Mouse (Mus musculus): ENCODE results near the gene Olfm2. TPM values are rescaled to one million over a fixed set of nuclear protein-coding genes. Genes with fewer than 3 reads are reported as not detected.

The Olfm2 gene
- polyA plus RNA-seq (2014; fragmentation: Nextera tagmentation; extraction: Ambion mirVana): 2.6 and 3.8 TPM in 2 replicates

- H3K27ac ChIP-seq (replicated peaks; ENCODE audit: low read depth, low read length): no peak within 1 kb of the TSS
- H3K9me3 ChIP-seq (ENCODE audit: control insufficient read depth, low read length): no peaks in the 10 kb centered on the region
- WGBS: under 1% methylated on average over 39 of the region's 50 CpGs
- peak within 1 kb of the TSS; percentile 37 for H3K4me3 ChIP-seq (ENCODE audit: low read depth, low read length)
- peaks cover 3% of the 10 kb centered on the region; the same call in 1 of the 2 replicates for H3K4me1 ChIP-seq (ENCODE audit: control insufficient read depth, insufficient read depth, low read length)
- DNase-seq (ENCODE audit: low spot score) (peak; percentile 65), ATAC-seq (ENCODE audit: insufficient number of reproducible peaks, low FRiP score, low TSS enrichment, low read depth) (peak; percentile 52)
- peak within 1 kb of the TSS; percentile 84 for H3K4me2 ChIP-seq (ENCODE audit: low read depth, severe bottlenecking)
- no peaks in the 10 kb centered on the region for H3K36me3 ChIP-seq (ENCODE audit: control insufficient read depth, insufficient read depth, low read length)
- H3K27me3 ChIP-seq (ENCODE audit: control insufficient read depth, insufficient read depth, low read length): peaks cover 31% of the 10 kb centered on the region
- peak within 1 kb of the TSS; percentile 38; the same call in 1 of the 2 replicates for H3K9ac ChIP-seq (ENCODE audit: low read length)
Observed at GRCm38 (mm10) chr9:20746017-20746660, at the start of gene Olfm2. TSS of gene Olfm2 (minus strand) at chr9:20746349.

GRCm38 (mm10) chr9:20794108-20794806 is 48.1 kb upstream of the Olfm2 start:
- Histone ChIP-seq H3K4me3 (ENCODE audit: low read depth, low read length) (no peak overlapping the region), H3K4me2 (ENCODE audit: low read depth, severe bottlenecking) (no peak overlapping the region), H3K4me1 (ENCODE audit: control insufficient read depth, insufficient read depth, low read length) (no peaks in the 10 kb centered on the region), H3K27ac (replicated peaks; ENCODE audit: low read depth, low read length) (no peak overlapping the region), H3K9ac (ENCODE audit: low read length) (no peak overlapping the region), H3K36me3 (ENCODE audit: control insufficient read depth, insufficient read depth, low read length) (no peaks in the 10 kb centered on the region), H3K27me3 (ENCODE audit: control insufficient read depth, insufficient read depth, low read length) (no peaks in the 10 kb centered on the region), H3K9me3 (ENCODE audit: control insufficient read depth, low read length) (no peaks in the 10 kb centered on the region)
- WGBS: 56% methylated on average over 7 of the region's 7 CpGs
- no peak for ATAC-seq (ENCODE audit: insufficient number of reproducible peaks, low FRiP score, low TSS enrichment, low read depth)
- no peak for DNase-seq (ENCODE audit: low spot score)

- DNase-seq (ENCODE audit: low spot score): no peak
- H3K36me3 ChIP-seq (ENCODE audit: control insufficient read depth, insufficient read depth, low read length): no peaks in the 10 kb centered on the region
Observed at GRCm38 (mm10) chr9:20790345-20790744, 44.2 kb upstream of the Olfm2 start.

GRCm38 (mm10) chr9:20789651-20790050 is 43.5 kb upstream of the Olfm2 start:
- H3K27me3 ChIP-seq (ENCODE audit: control insufficient read depth, insufficient read depth, low read length): no peaks in the 10 kb centered on the region
- no peak overlapping the region for H3K9ac ChIP-seq (ENCODE audit: low read length)
- H3K9me3 ChIP-seq (ENCODE audit: control insufficient read depth, low read length): no peaks in the 10 kb centered on the region
- H3K27ac ChIP-seq (replicated peaks; ENCODE audit: low read depth, low read length): no peak overlapping the region
- no peak for ATAC-seq (ENCODE audit: insufficient number of reproducible peaks, low FRiP score, low TSS enrichment, low read depth)
- no peaks in the 10 kb centered on the region for H3K36me3 ChIP-seq (ENCODE audit: control insufficient read depth, insufficient read depth, low read length)
- DNase-seq (ENCODE audit: low spot score): no peak
- H3K4me3 ChIP-seq (ENCODE audit: low read depth, low read length): no peak overlapping the region
- no peak overlapping the region for H3K4me2 ChIP-seq (ENCODE audit: low read depth, severe bottlenecking)
- 74% methylated on average over 3 of the region's 4 CpGs for WGBS
- H3K4me1 ChIP-seq (ENCODE audit: control insufficient read depth, insufficient read depth, low read length): no peaks in the 10 kb centered on the region

More at GRCm38 (mm10) chr9:20790345-20790744, 44.2 kb upstream of the Olfm2 start:
- H3K27me3 ChIP-seq (ENCODE audit: control insufficient read depth, insufficient read depth, low read length): no peaks in the 10 kb centered on the region
- no peak overlapping the region for H3K4me3 ChIP-seq (ENCODE audit: low read depth, low read length)
- H3K4me2 ChIP-seq (ENCODE audit: low read depth, severe bottlenecking): no peak overlapping the region
- no peaks in the 10 kb centered on the region for H3K9me3 ChIP-seq (ENCODE audit: control insufficient read depth, low read length)
- no peak overlapping the region for H3K9ac ChIP-seq (ENCODE audit: low read length)
- H3K4me1 ChIP-seq (ENCODE audit: control insufficient read depth, insufficient read depth, low read length): no peaks in the 10 kb centered on the region
- 66% methylated on average over 3 of the region's 3 CpGs for WGBS
- ATAC-seq (ENCODE audit: insufficient number of reproducible peaks, low FRiP score, low TSS enrichment, low read depth): no peak
- 0 out of 2 replicates have a peak overlapping the region, but pooled peaks have one; percentile 26 for H3K27ac ChIP-seq (replicated peaks; ENCODE audit: low read depth, low read length)

- DNase-seq (ENCODE audit: low spot score): no peak
- ATAC-seq (ENCODE audit: insufficient number of reproducible peaks, low FRiP score, low TSS enrichment, low read depth): no peak
- H3K27ac ChIP-seq (replicated peaks; ENCODE audit: low read depth, low read length): no peak overlapping the region
Observed at GRCm38 (mm10) chr9:20787992-20788391, 41.8 kb upstream of the Olfm2 start.

GRCm38 (mm10) chr9:20785055-20785454 is 38.9 kb upstream of the Olfm2 start:
- no peak overlapping the region for H3K4me2 ChIP-seq (ENCODE audit: low read depth, severe bottlenecking)
- no peaks in the 10 kb centered on the region for H3K4me1 ChIP-seq (ENCODE audit: control insufficient read depth, insufficient read depth, low read length)
- H3K4me3 ChIP-seq (ENCODE audit: low read depth, low read length): no peak overlapping the region
- H3K36me3 ChIP-seq (ENCODE audit: control insufficient read depth, insufficient read depth, low read length): no peaks in the 10 kb centered on the region
- no peaks in the 10 kb centered on the region for H3K27me3 ChIP-seq (ENCODE audit: control insufficient read depth, insufficient read depth, low read length)
- WGBS: 59% methylated on average over 6 of the region's 6 CpGs
- DNase-seq (ENCODE audit: low spot score) (no peak), ATAC-seq (ENCODE audit: insufficient number of reproducible peaks, low FRiP score, low TSS enrichment, low read depth) (no peak)
- H3K9me3 ChIP-seq (ENCODE audit: control insufficient read depth, low read length): no peaks in the 10 kb centered on the region
- H3K9ac ChIP-seq (ENCODE audit: low read length): no peak overlapping the region
- no peak overlapping the region for H3K27ac ChIP-seq (replicated peaks; ENCODE audit: low read depth, low read length)

More at GRCm38 (mm10) chr9:20787992-20788391, 41.8 kb upstream of the Olfm2 start:
- WGBS: 80% methylated on average over 8 of the region's 8 CpGs
- no peak overlapping the region for H3K4me3 ChIP-seq (ENCODE audit: low read depth, low read length)
- H3K9me3 ChIP-seq (ENCODE audit: control insufficient read depth, low read length): no peaks in the 10 kb centered on the region
- H3K36me3 ChIP-seq (ENCODE audit: control insufficient read depth, insufficient read depth, low read length): no peaks in the 10 kb centered on the region
- no peaks in the 10 kb centered on the region for H3K4me1 ChIP-seq (ENCODE audit: control insufficient read depth, insufficient read depth, low read length)
- no peak overlapping the region for H3K9ac ChIP-seq (ENCODE audit: low read length)
- H3K4me2 ChIP-seq (ENCODE audit: low read depth, severe bottlenecking): no peak overlapping the region
- H3K27me3 ChIP-seq (ENCODE audit: control insufficient read depth, insufficient read depth, low read length): no peaks in the 10 kb centered on the region

GRCm38 (mm10) chr9:20781286-20781685 is 35.1 kb upstream of the Olfm2 start:
- no peak for ATAC-seq (ENCODE audit: insufficient number of reproducible peaks, low FRiP score, low TSS enrichment, low read depth)
- WGBS: 85% methylated on average over 3 of the region's 3 CpGs
- no peak overlapping the region for H3K4me3 ChIP-seq (ENCODE audit: low read depth, low read length)

GRCm38 (mm10) chr9:20765274-20765673 is 19.1 kb upstream of the Olfm2 start:
- H3K9me3 ChIP-seq (ENCODE audit: control insufficient read depth, low read length): no peaks in the 10 kb centered on the region
- WGBS: 80% methylated on average over 2 of the region's 2 CpGs
- H3K9ac ChIP-seq (ENCODE audit: low read length): no peak overlapping the region
- no peaks in the 10 kb centered on the region for H3K4me1 ChIP-seq (ENCODE audit: control insufficient read depth, insufficient read depth, low read length)
- DNase-seq (ENCODE audit: low spot score): no peak
- no peak overlapping the region for H3K27ac ChIP-seq (replicated peaks; ENCODE audit: low read depth, low read length)
- no peak overlapping the region for H3K4me3 ChIP-seq (ENCODE audit: low read depth, low read length)
- H3K36me3 ChIP-seq (ENCODE audit: control insufficient read depth, insufficient read depth, low read length): no peaks in the 10 kb centered on the region
- no peak for ATAC-seq (ENCODE audit: insufficient number of reproducible peaks, low FRiP score, low TSS enrichment, low read depth)
- H3K27me3 ChIP-seq (ENCODE audit: control insufficient read depth, insufficient read depth, low read length): no peaks in the 10 kb centered on the region
- no peak overlapping the region for H3K4me2 ChIP-seq (ENCODE audit: low read depth, severe bottlenecking)

More at GRCm38 (mm10) chr9:20781286-20781685, 35.1 kb upstream of the Olfm2 start:
- Histone ChIP-seq H3K9ac (ENCODE audit: low read length) (no peak overlapping the region), H3K9me3 (ENCODE audit: control insufficient read depth, low read length) (no peaks in the 10 kb centered on the region), H3K27me3 (ENCODE audit: control insufficient read depth, insufficient read depth, low read length) (no peaks in the 10 kb centered on the region), H3K36me3 (ENCODE audit: control insufficient read depth, insufficient read depth, low read length) (no peaks in the 10 kb centered on the region), H3K4me2 (ENCODE audit: low read depth, severe bottlenecking) (no peak overlapping the region), H3K27ac (replicated peaks; ENCODE audit: low read depth, low read length) (no peak overlapping the region), H3K4me1 (ENCODE audit: control insufficient read depth, insufficient read depth, low read length) (no peaks in the 10 kb centered on the region)
- DNase-seq (ENCODE audit: low spot score): no peak

All from limb, embryonic 11.5 days (tissue).